Mouse (Mus musculus) ovary, postnatal 36 days (tissue): ENCODE measurements around the gene Scyl1.
"Not testable (repeated sequence)": the region's sequence is repeated elsewhere in the genome, so short reads cannot be mapped to it uniquely, and the experiment has no call there.

Experiments used
- DNase-seq: peaks from one replicate; pipeline ENCODE4 v3.0.0; 2022; ENCODE audit warnings: low spot score, mixed read lengths

The Scyl1 gene

DNA sequence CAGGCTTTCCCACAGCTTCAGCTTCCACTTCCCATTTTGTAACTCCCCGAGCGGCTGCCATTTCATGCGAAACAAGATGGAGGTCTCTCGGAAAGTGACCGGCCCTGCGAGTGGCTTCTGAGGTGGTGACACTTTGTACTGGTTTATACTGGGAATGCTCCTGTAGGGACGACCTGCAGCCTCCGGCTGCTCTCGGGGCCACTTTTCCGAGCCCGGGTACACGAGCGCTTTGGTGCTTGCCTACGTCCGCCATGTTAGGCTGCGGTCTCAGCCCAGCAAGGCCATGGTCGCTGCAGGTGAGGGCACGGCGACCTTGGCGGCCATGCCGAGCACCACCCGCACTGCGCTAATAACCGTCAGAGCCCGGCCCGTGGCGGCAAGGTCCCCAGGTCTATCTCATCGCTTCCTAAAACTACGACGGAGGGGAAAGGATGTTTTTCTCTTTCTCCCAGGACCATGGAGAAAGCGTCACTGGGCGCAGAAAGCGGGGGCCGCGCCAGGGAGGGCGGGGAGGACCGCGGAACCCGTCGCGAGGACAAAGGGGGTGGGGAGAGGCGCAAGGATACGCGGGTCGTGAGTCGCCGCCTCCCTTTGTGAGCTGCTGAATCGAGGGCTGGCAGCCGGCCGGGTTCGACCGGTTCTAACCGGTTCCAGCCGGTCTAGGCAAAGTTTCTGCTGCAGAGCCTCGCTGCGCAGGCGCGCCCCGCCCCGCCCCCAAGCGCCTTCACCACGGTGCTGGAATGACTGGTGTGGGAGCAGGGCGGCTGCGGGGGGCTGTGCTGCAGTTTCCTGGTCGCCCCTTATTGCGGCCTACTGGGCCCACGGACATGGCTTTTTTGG, 32.0 kb upstream of the Scyl1 start:
- peak; percentile 100 for DNase-seq

DNA sequence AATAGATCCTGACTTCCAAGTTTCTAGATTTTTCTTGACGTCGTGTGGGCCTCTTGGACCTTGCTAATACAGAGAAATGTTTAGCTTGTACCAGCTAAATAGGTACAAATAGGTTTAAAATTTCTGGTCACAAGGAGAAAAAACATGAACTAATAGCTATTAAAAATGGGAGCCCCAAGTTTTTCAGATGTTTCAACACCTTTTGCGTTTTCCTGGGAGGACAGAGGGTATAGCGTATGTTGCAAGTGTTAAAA, 31.5 kb upstream of the Scyl1 start:
- DNase-seq = no peak

DNA sequence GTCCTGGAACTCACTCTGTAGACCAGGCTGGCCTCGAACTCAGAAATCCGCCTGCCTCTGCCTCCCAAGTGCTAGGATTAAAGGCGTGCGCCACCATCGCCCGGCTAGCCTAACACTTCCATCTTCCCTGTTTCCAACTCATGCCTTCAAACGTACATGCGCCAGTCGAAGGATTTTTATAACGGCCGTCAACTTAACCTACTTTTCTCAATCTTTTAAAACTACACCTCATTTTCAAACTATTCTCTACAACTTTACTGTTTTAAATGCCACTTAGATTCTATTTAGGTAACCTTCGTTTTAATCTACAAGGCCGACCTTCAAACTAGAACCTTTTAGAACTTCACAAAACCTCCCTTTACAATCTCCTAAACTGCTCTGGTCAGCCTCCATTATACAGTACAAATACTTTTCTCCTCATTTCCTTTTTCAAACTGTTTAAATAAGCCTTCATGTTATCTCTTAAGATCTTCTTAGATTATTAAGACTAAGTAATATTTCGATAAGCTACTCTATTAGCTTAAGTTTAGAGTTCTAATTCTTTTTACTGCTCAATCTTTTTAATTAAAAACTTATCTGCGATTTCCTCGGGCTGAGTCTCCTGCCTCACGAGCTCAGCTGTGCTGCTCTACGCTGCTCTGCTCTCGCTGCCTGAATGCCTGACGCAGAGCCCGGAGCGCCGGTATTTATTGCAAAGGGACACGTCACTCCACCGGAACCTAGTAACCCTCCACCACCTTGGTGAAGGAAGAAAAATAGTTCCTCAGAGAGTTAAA, 31.0 kb upstream of the Scyl1 start:
- peak; percentile 94 for DNase-seq

DNA sequence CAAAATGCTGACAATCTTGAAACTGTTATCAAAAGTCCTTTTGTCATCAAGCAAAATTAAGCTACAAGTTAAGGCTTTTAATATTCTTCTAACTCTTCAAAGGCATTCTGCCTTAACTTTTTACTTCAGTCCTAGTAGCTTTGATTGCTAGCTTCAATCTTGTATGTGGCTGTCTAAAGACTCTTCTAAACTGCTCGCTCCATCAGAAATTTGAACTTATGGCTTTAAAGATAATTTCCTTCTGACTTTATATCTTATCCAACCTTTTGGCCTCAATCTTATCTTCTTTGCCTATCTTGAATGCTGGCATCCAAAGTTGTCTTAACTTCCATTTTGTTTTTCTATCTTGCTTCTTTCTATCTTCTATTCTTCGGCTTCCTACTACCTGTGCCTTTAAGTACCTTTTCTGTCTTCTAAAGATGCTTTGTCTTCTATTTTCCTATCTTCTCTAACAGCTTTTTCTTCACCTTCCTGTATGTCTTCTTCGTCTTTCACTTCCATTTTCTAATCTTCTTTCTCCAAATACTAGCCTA, 30.3 kb upstream of the Scyl1 start:
- DNase-seq = no peak

DNA sequence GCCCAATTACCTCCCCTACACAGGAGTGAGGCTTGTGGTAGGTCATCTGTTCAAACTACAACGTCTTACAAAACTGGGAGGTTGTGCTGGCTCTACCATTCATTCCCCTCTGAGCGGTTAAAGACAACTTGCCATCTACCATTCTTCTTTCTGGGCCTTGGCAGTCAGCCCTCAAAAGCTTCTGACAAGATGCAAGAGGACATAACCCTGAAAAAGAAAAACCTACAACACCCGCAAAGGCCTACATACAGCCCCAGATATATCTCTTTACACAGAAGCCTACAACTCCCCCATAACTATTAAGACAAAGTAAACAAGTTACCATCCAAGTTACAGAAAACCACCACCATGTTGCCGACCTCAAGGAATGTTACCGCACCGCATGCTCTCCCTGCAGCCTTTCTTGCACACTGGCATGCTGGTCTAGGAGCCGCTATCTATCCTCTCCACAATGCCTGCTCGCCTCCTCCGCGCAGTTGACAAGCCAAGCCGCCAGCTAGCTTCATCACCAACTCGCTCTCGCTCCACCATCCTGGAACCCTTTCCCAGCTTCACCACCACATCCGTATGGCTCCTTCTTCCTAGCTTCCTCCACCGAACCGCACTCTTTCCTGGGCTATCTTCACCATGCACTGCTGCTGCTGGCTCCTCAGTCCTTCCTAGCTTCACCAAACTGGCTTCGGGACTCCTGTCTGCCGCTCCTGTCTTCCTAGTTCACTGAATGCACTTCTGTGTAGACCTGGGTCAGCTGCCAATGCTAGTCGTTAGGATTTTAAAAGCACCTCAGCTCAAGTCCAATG, 29.6 kb upstream of the Scyl1 start:
- DNase-seq = no peak

DNA sequence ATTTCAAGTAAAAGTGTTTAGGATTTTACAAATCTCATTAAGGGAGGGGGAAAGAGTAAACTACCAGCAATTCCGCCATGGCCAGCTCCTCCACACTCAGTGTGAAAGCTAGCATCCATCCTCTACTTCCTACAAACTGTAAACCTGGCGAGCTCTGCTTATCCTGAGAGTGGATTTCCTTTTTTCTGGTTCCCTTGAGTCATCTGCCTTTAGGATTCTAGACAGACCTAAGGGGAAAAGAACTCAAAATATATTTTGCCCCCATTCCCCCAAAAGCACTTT, 29.1 kb upstream of the Scyl1 start:
- no peak for DNase-seq

DNA sequence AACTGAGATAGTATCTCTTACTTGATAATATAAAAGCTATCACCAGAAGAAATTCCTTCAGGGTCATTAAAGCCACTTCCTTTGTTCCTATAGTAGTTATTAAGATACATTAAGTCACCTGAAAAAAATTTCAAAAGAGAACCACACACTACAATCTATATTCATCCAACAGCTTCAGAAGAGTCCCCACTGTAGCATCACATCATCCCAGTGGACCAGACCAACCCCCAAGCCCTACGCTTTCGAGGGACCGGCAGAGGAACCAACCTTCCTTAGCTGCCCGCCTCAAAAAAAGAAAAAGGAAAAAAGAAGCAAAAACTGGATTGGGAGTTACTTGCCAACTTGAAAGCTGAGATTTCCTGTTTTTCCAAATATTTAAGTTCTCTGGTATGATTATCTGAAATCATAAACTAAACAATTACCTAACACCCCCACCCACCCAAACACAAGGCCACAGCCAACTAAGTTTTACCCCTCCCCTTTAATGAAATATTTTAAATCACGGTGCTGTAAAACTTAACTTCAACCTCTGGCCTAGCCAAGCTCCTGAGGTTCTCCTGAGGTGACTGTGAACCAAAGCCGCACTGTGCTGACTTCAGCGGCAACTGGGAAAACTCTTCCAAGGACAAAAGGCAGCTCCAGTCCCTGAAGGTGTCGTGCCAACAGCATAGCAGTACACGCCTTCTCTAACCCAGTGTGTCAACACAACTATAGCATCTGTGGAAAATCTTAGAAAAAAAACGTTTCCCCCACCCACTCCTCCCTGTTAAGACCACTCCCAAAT, 28.5 kb upstream of the Scyl1 start:
- no peak for DNase-seq

DNA sequence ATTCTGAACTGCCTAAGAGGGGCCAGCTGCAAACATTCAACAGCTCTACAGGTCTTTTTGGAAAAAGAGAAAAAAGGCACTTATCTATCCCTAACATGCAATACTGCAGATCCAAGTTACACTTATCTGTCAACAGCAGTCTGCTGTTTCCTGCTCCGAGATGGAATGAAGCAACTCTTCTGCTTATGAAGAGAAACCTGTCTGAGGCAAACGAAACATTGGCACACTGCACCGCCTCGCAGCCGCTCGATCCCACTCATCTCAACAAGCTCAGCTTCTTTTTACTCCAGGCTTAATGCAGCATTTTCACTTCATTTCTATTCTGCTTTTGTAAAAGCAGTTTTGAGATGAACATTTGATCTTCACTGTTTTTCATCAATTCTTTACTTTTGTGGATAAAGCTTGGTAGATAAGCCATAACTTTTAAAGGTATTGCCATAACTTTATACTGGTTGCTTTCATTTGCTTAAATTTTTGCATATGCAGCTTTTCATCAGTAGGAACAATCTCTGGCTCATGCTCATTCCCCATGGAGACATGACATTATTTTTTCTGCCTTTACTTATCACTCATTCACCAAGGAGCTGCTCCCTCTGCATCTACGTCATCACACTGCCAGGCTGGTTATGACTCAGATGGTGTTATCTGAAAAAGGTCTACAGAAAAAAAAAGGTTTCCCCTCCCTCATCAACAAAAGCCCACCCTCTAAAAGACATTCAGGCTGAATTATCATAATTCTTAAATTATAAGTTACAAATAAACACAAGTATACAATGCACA, 27.7 kb upstream of the Scyl1 start:
- DNase-seq = no peak

DNA sequence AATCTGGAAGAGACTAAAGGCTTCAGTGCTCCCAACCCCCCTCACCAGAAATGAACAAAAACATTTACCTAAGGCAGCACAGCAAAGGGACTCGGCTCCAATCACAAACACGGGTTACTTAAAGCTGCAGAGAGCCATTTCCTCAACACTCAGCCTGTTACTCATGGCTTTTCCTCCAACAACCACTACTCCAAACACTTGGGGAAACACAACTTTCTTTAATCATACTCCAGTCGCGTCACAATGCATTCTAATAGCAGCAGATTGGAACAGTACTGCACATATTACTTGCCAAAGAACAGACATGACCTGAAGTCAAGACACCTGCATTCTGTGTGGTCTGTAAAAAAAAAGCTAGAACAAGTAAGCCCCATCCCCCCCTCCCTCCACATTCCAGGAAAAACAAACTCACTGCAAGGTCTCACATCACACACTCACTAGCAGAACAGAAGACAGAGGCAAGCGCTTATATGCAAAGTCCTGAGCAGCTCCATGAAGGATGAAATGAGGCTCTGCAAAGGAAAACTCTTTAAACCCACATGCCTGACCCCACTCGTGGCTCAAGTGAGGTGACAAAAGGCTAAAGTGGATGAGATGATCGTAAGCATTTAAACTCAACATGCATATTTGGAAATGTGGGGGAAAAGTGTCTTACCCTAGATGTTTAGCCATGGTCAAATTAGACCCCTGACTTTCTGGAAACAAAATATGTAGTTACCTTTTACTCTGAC, 26.3 kb upstream of the Scyl1 start:
- no peak for DNase-seq

DNA sequence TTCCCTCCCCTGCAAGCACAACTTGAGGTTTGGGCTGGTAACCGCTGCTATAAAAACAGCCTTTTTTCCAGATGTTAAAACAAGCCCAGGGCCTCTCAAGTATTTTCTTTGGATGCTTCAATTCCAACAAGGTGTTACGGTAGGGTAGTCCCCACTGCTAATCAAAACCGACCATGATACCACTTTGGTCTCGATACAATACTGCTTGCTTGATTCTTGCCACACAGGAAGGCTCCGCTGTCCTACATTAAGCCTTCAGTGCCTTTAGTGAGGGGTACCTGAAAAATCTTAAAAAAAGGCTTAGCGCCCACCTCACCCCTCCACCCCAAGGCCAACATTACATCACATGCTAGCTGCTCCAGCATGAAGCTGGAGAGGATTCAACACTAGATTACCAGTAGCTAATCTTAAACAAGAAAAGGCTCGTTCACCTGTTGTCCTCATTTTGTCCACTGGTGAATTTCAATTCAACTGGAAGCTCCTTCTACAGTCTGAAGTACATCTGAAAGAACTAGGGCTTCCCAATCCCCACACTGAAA, 25.4 kb upstream of the Scyl1 start:
- no peak for DNase-seq

DNA sequence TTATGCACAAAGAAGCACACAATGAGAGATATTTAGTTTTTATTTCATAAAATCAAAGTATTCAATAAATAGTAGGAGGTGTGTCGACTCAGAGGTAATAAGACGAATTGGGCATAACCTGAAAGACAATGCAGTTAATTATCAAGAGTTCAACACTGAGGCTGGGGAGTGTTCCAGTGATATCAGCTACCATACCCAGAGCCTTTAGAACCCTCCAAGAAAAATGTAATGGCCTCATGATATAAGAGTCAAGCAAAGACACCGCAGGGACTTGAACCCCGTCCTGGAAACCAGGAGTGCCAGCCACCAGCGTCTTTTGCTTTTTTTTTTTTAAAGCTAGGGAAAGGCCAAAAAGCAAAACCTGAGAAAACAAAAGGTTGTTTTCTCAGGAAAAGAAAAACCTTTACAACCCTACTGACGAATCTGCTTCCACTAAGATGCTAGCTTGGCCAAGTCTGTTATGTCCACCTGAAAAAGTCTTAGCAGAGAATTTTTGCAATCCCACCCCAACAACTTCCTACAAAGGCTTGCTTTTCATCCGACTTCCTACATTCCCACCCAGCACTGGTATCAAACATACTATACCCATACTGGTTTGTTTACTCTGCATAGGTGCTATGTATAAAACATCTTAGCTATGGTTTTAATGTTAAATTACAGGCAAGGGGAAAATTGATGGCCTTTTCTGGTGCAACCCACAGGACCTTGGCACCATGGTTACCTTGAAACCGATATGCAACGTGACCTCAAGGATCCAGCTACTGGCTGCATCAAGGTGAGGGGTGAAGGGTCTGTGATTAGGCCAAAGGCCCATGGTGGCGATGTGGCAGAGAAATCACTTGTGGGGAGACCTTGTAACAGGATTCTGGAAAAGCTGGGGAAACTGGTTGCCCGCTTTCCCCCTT, 24.7 kb upstream of the Scyl1 start:
- no peak for DNase-seq

DNA sequence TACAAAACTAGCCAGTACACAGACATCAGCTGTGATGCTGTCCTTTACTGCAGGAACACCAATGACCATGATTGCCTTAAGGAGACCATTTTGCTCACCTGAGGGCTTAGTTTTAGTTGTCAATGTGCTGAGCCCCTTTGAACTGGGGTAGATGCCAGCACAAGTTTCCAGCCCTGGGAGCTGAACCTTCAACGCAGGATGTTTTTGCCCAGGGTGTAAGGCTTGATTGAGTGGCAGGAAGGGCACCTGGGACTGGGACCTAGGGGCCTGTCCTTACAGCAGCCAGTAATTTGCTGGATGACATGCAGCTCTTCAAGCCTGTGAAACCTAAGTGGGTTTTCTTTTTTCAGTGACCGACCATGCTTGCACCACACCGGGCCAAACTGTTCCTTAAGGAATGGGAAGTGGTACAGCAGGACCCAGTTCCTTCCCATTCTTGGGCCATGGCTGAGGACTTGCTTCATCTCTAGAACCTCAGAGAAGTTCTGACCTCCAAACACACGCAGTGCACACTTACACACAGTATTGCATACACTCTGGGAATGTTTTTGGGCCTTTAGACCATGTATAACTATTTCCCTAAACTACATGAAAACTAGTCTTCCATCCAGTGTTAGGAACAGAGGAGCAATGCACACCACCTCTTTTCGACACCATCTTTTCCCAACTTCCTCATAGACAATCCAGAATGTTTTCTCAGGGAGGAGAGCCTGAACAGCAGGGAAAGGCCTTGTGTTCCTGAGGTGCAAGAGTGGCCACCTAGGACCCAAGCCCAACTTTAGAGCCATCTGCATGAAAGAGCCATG, 23.8 kb upstream of the Scyl1 start:
- DNase-seq = no peak

DNA sequence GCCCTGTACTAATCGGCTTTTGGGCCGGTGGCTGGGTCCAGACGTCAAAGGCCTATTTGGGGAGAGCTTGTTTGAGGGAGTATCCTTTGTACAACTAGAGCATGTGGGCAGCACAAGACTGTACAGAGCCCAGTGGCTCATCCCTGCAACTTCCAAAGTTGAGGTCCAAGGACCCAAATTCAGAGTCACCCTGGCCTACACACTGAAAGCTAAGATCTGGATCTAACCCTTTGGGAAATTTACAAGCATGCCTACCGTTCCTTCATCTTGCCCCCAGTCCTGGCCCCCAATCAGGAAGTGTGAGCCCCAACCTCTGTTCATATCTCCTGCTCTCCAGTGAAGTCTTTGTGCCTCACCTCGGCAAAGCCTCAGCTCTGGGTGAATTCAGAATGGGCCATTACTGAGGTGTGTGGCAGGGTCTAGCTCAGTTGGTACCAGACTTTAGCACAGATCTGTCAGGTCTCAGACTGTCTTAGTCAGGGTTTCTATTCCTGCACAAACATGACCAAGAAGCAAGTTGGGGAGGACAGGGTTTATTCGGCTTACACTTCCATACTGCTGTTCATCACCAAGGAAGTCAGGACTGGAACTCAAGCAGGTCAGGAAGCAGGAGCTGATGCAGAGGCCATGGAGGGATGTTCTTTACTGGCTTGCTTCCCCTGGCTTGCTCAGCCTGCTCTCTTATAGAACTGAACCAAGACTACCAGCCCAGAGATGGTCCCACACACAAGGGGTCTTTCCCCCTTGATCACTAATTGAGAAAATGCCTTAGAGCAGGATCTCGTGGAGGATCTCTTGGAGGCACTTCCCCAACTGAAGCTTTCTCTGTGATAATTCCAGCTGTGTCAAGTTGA, 22.9 kb upstream of the Scyl1 start:
- not testable (repeated sequence) for DNase-seq

DNA sequence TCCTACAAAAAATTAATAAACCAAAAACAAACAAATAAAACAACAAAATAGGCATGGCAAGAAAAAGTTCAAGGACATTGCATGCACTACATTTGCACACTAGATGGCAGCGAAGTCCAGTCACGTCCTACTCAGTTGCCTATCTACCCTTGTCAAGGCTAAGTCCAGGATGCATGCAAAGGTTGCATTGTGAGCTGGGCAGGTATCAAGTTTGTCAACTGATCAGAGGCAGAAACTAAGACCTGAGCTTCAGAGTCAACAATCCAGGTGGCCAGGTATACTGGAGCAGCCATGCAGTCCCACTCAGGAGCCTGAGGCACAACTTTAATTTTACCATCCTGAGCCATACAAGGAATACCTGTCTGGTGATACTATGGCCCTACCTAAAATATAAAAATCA, 21.9 kb upstream of the Scyl1 start:
- DNase-seq = no peak

DNA sequence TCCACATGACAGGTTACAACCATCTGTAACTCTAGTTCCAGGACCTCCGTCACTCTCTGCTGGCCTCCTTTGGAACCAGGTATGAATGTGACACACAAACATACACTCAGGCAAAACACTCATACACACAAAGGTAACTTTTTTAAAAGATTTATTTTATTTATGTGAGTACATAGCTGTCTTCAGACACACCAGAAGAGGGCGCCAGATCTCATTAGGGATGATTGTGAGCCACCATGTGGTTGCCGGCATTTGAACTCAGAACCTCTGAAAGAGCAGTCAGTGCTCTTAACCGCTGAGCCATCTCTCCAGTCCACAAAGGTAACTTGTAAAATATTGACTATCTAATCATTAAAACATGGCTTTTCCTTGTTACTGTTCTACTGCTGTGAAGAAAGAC, 20.1 kb upstream of the Scyl1 start:
- no peak for DNase-seq

DNA sequence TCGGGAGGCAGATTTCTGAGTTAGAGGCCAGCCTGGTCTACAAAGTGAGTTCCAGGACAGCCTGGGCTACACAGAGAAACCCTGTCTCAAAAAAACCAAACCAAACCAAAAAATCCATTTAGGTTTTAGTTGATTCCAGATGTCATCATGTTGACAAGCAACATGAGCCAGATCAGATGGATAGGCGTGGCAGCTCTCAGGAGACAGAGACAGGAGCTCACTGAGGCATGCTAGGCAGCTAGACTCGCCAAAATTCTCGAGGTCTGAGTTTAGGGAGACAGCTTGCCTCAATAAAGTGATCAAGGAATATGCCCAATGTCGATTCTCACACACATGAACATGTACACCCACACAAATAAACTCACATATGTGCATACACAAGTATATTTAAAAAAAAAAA, 17.8 kb upstream of the Scyl1 start:
- no peak for DNase-seq

DNA sequence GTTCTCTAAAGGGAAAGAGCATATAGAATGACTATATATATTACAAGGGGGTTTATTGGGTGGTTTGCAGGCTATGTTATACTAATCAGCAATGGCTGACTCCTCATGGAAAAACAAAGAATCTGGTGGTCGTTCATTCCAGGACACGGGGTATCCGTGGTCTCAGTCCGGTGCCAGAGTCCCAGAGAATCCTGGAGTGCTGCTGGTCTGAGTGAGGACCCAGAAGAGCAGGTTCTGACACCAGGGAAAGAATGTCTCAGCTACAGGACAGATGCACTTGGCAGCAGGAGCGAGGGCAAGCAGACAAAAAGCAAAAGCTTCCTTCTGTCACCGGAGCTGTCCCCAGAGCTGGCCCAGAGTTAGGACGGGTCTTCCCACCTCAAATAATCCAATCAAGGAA, 17.4 kb upstream of the Scyl1 start:
- DNase-seq = no peak

DNA sequence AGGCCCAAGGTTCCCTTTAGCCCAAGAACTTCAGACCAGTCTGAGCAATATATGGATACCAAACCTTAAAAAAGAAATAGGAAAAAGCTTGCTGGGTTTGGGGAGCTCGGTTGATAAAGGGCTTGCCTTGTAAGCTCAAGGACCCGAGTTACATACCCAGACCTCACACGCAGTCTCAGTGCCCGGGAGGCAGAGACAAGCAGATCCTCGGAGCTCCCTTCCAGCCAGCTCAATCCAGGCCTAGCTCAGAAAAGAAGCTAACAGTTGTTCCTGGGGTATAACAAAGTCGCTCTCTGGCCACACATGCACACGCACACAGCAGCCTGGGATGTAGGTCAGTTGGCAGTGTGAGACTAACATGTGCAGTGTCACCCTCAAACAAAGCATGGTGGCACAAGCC, 16.7 kb upstream of the Scyl1 start:
- no peak for DNase-seq
